ENCODE assay signal across 12 mouse cellular contexts in genomic region chr9:75303701-75304261, GRCm38 (mm10). TPM values are rescaled to one million over a fixed set of nuclear protein-coding genes. Genes with fewer than 3 reads are reported as not detected.
DNase-seq lines count a peak whose midpoint lies in the region; ATAC-seq and TF ChIP-seq lines count a peak whose summit lies in the region.
"Had no signal": no experiment of that assay in that cellular context is flagged by ENCODE, and none has a peak within 500 bp of the region (broad histone marks: within the 10 kb centered on the region; RNA-seq: fewer than 3 reads in every experiment).

No protein-coding gene starts in this region.

- no peaks in the 10 kb centered on the region for H3K9me3 ChIP-seq in heart, embryonic 15.5 days (replicated peaks)
- H3K9me3 ChIP-seq in forebrain, postnatal 0 days (ENCODE audit: low read length): no peaks in the 10 kb centered on the region
- H3K9me3 ChIP-seq in midbrain, embryonic 14.5 days (ENCODE audit: control insufficient read depth, low read length): no peaks in the 10 kb centered on the region
- H3K9me3 ChIP-seq in intestine, embryonic 15.5 days: no peaks in the 10 kb centered on the region
- H3K9me3 ChIP-seq: megakaryocyte, embryonic 14.5 days had no signal

- H3K36me3 ChIP-seq in heart, embryonic 15.5 days: no peaks in the 10 kb centered on the region
- no peaks in the 10 kb centered on the region for H3K36me3 ChIP-seq in forebrain, postnatal 0 days (ENCODE audit: insufficient read depth)
- H3K36me3 ChIP-seq in midbrain, embryonic 14.5 days (ENCODE audit: control insufficient read depth, insufficient read depth, low read length): no peaks in the 10 kb centered on the region
- H3K36me3 ChIP-seq in intestine, embryonic 15.5 days: no peaks in the 10 kb centered on the region

- H3K27me3 ChIP-seq in heart, embryonic 15.5 days: no peaks in the 10 kb centered on the region
- no peaks in the 10 kb centered on the region for H3K27me3 ChIP-seq in forebrain, postnatal 0 days (ENCODE audit: insufficient read depth, low read length)
- no peaks in the 10 kb centered on the region for H3K27me3 ChIP-seq in midbrain, embryonic 14.5 days (ENCODE audit: control insufficient read depth, insufficient read depth, low read length)
- no peaks in the 10 kb centered on the region for H3K27me3 ChIP-seq in intestine, embryonic 15.5 days (replicated peaks)
- H3K27me3 ChIP-seq: Patski had no signal

- DNase-seq in heart, postnatal 4 days: no peak
- DNase-seq in T-cell, adult 2 months (ENCODE audit: low spot score): peak; percentile 9
- no peak for DNase-seq in forebrain, postnatal 0 days
- no peak for DNase-seq in midbrain, embryonic 14.5 days
- DNase-seq in kidney, adult 11 months: no peak
- no peak for DNase-seq in adrenal gland, postnatal 4 days (ENCODE audit: low spot score in 2 of 2)
- DNase-seq: embryo, embryonic 11 days had no signal

- H3K4me3 ChIP-seq in heart, embryonic 15.5 days: no peak overlapping the region
- no peak overlapping the region for H3K4me3 ChIP-seq in forebrain, postnatal 0 days (ENCODE audit: low read depth, low read length)
- no peak overlapping the region for H3K4me3 ChIP-seq in midbrain, embryonic 14.5 days (replicated peaks; ENCODE audit: low read depth, low read length)
- no peak overlapping the region for H3K4me3 ChIP-seq in intestine, embryonic 15.5 days (replicated peaks)
- H3K4me3 ChIP-seq: megakaryocyte, embryonic 14.5 days had no signal

- H3K4me2 ChIP-seq in heart, embryonic 15.5 days: peak overlapping the region; percentile 49
- no peak overlapping the region for H3K4me2 ChIP-seq in forebrain, postnatal 0 days (ENCODE audit: low read depth)
- peak overlapping the region; percentile 20; the same call in 1 of the 2 replicates for H3K4me2 ChIP-seq in midbrain, embryonic 14.5 days (ENCODE audit: low read length)
- no peak overlapping the region for H3K4me2 ChIP-seq in intestine, embryonic 15.5 days (replicated peaks)

- no peak for ATAC-seq in heart, embryonic 15.5 days (replicated peaks; ENCODE audit: insufficient number of reproducible peaks, insufficient read depth, low FRiP score, low read depth)
- peak; percentile 23 for ATAC-seq in forebrain, postnatal 0 days
- ATAC-seq in midbrain, embryonic 14.5 days (ENCODE audit: low FRiP score, low TSS enrichment): no peak
- ATAC-seq in intestine, embryonic 15.5 days: no peak
- ATAC-seq: Patski had no signal

- H3K4me1 ChIP-seq in heart, embryonic 15.5 days (replicated peaks): peaks cover 7% of the 10 kb centered on the region; the same call in 1 of the 2 replicates
- no peaks in the 10 kb centered on the region for H3K4me1 ChIP-seq in forebrain, postnatal 0 days (ENCODE audit: insufficient read depth)
- H3K4me1 ChIP-seq in midbrain, embryonic 14.5 days (ENCODE audit: control insufficient read depth, insufficient read depth, low read length): no peaks in the 10 kb centered on the region
- H3K4me1 ChIP-seq in intestine, embryonic 15.5 days (replicated peaks): no peaks in the 10 kb centered on the region

- 25% methylated on average over 16 of the region's 16 CpGs for WGBS in heart, embryonic 15.5 days
- WGBS in forebrain, postnatal 0 days: 43% methylated on average over 16 of the region's 16 CpGs
- WGBS in midbrain, embryonic 14.5 days: 38% methylated on average over 16 of the region's 16 CpGs
- 37% methylated on average over 16 of the region's 16 CpGs for WGBS in intestine, embryonic 15.5 days

- no peak for TF ChIP-seq CTCF in forebrain, postnatal 0 days (IDR thresholded peaks at IDR 0.05; ENCODE audit: low read depth)

- H3K27ac ChIP-seq in heart, embryonic 15.5 days: no peak overlapping the region
- H3K27ac ChIP-seq in forebrain, postnatal 0 days (ENCODE audit: low read depth, low read length): no peak overlapping the region
- H3K27ac ChIP-seq in midbrain, embryonic 14.5 days (replicated peaks; ENCODE audit: low read depth, low read length): no peak overlapping the region
- H3K27ac ChIP-seq in intestine, embryonic 15.5 days: no peak overlapping the region

- H3K9ac ChIP-seq in heart, embryonic 15.5 days: no peak overlapping the region
- H3K9ac ChIP-seq in forebrain, postnatal 0 days: no peak overlapping the region
- no peak overlapping the region for H3K9ac ChIP-seq in midbrain, embryonic 14.5 days (replicated peaks; ENCODE audit: low read length)
- H3K9ac ChIP-seq in intestine, embryonic 15.5 days: no peak overlapping the region

RNA-seq across cellular contexts. Expression of gene Gnb5, which starts 2.3 kb away (rescaled TPM):
- polyA plus RNA-seq in heart, embryonic 15.5 days (2015; fragmentation: Nextera tagmentation; extraction: Ambion mirVana): 53.7 and 56.1 TPM in 2 replicates
- total RNA-seq in heart, postnatal 4 days (2021): 10 to 100 TPM; 41.6 to 43.1 TPM
- total RNA-seq in forebrain, postnatal 0 days (2014; rRNA removed): 73.2 TPM in 2 replicates
- 80.0 and 91.4 TPM in 2 replicates for polyA plus RNA-seq in forebrain, postnatal 0 days (2015; fragmentation: Nextera tagmentation; extraction: Ambion mirVana)
- 69.6 and 70.1 TPM in 2 replicates for polyA plus RNA-seq in midbrain, embryonic 14.5 days (2014; fragmentation: Nextera tagmentation; extraction: Ambion mirVana)
- 18.5 and 20.3 TPM in 2 replicates for polyA plus RNA-seq in intestine, embryonic 15.5 days (2015; fragmentation: Nextera tagmentation; extraction: Ambion mirVana)
- total RNA-seq in adrenal gland, postnatal 4 days (2021): 10 to 100 TPM; 33.8 to 37.2 TPM

RNA-seq across cellular contexts. Expression of gene Bcl2l10, which starts 43.8 kb away (rescaled TPM):
- not detected in 2 replicates for polyA plus RNA-seq in heart, embryonic 15.5 days (2015; fragmentation: Nextera tagmentation; extraction: Ambion mirVana)
- total RNA-seq in heart, postnatal 4 days (2021): under 1 TPM in 1 of 2 experiments, not detected in 1; 0.21 TPM
- not detected in 2 replicates for total RNA-seq in forebrain, postnatal 0 days (2014; rRNA removed)
- not detected in 2 replicates for polyA plus RNA-seq in forebrain, postnatal 0 days (2015; fragmentation: Nextera tagmentation; extraction: Ambion mirVana)
- not detected in 2 replicates for polyA plus RNA-seq in midbrain, embryonic 14.5 days (2014; fragmentation: Nextera tagmentation; extraction: Ambion mirVana)
- polyA plus RNA-seq in intestine, embryonic 15.5 days (2015; fragmentation: Nextera tagmentation; extraction: Ambion mirVana): not detected in 2 replicates
- total RNA-seq in adrenal gland, postnatal 4 days (2021): under 1 TPM in 1 of 2 experiments, not detected in 1; 0.25 TPM
- polyA plus RNA-seq: intestine, embryonic 14.5 days had no signal

Comparison
In these comparisons a context has a peak if more than half of its experiments do, and no peak if none do; other contexts are left out.
1. H3K4me2 ChIP-seq: peak in heart, embryonic 15.5 days (single experiment) and midbrain, embryonic 14.5 days (single experiment); none in forebrain, postnatal 0 days (single experiment) and intestine, embryonic 15.5 days (single experiment).